ENCODE assay signal across 8 mouse cellular contexts in genomic region chr8:119436933-119437332, GRCm38 (mm10). TPM values are rescaled to one million over a fixed set of nuclear protein-coding genes. Genes with fewer than 3 reads are reported as not detected.
DNase-seq lines count a peak whose midpoint lies in the region; ATAC-seq lines count a peak whose summit lies in the region.

No protein-coding gene starts in this region.

- H3K4me1 ChIP-seq in embryonic facial prominence, embryonic 12.5 days: peaks cover 7% of the 10 kb centered on the region; the same call in 1 of the 2 replicates
- H3K4me1 ChIP-seq in liver, embryonic 11.5 days (replicated peaks; ENCODE audit: control insufficient read depth, insufficient read depth, low read length): peaks cover 10% of the 10 kb centered on the region; the same call in 1 of the 2 replicates
- peaks cover 7% of the 10 kb centered on the region; the same call in 1 of the 2 replicates for H3K4me1 ChIP-seq in hindbrain, embryonic 14.5 days (replicated peaks; ENCODE audit: control insufficient read depth, insufficient read depth, low read length)
- peaks cover 9% of the 10 kb centered on the region for H3K4me1 ChIP-seq in hindbrain, embryonic 16.5 days (ENCODE audit: control insufficient read depth, insufficient read depth, low read depth, low read length)

- H3K4me2 ChIP-seq in embryonic facial prominence, embryonic 12.5 days (replicated peaks): 0 out of 2 replicates have a peak overlapping the region, but pooled peaks have one; percentile 10
- peak overlapping the region; percentile 57 for H3K4me2 ChIP-seq in liver, embryonic 11.5 days
- H3K4me2 ChIP-seq in hindbrain, embryonic 14.5 days (replicated peaks): no peak overlapping the region
- H3K4me2 ChIP-seq in hindbrain, embryonic 16.5 days (ENCODE audit: low read length): no peak overlapping the region

- WGBS in embryonic facial prominence, embryonic 12.5 days: 15% methylated on average over 9 of the region's 9 CpGs
- WGBS in liver, embryonic 11.5 days: 12% methylated on average over 9 of the region's 9 CpGs
- WGBS in hindbrain, embryonic 14.5 days: 17% methylated on average over 9 of the region's 9 CpGs
- WGBS in hindbrain, embryonic 16.5 days: 14% methylated on average over 9 of the region's 9 CpGs

- no peaks in the 10 kb centered on the region for H3K36me3 ChIP-seq in embryonic facial prominence, embryonic 12.5 days
- no peaks in the 10 kb centered on the region for H3K36me3 ChIP-seq in liver, embryonic 11.5 days (ENCODE audit: control insufficient read depth, insufficient read depth, low read length)
- no peaks in the 10 kb centered on the region for H3K36me3 ChIP-seq in hindbrain, embryonic 14.5 days (replicated peaks; ENCODE audit: control insufficient read depth, insufficient read depth)
- no peaks in the 10 kb centered on the region for H3K36me3 ChIP-seq in hindbrain, embryonic 16.5 days (ENCODE audit: control insufficient read depth, insufficient read depth, low read length)

- no peak overlapping the region for H3K4me3 ChIP-seq in embryonic facial prominence, embryonic 12.5 days
- peak overlapping the region; percentile 50 for H3K4me3 ChIP-seq in liver, embryonic 11.5 days (ENCODE audit: low read depth, low read length)
- H3K4me3 ChIP-seq in hindbrain, embryonic 14.5 days (replicated peaks; ENCODE audit: low read length): no peak overlapping the region
- H3K4me3 ChIP-seq in hindbrain, embryonic 16.5 days (ENCODE audit: low read length): no peak overlapping the region

- DNase-seq in MN1 (ENCODE audit: low spot score): peak; percentile 73
- DNase-seq in heart, postnatal 36 days: peak; percentile 85 to 87
- DNase-seq in liver, embryonic 11.5 days (ENCODE audit: low spot score): peak; percentile 67
- DNase-seq in retina, postnatal 1 day: peak; percentile 44
- no peak for DNase-seq in cerebellum, postnatal 4 days (ENCODE audit: low spot score in 2 of 2)
- no peak for DNase-seq in hindbrain, embryonic 14.5 days (ENCODE audit: low spot score)

- no peak overlapping the region for H3K9ac ChIP-seq in embryonic facial prominence, embryonic 12.5 days
- H3K9ac ChIP-seq in liver, embryonic 11.5 days (ENCODE audit: low read depth, low read length): peak overlapping the region; percentile 45
- no peak overlapping the region for H3K9ac ChIP-seq in hindbrain, embryonic 14.5 days
- no peak overlapping the region for H3K9ac ChIP-seq in hindbrain, embryonic 16.5 days (ENCODE audit: low read depth, low read length)

- H3K27ac ChIP-seq in embryonic facial prominence, embryonic 12.5 days: no peak overlapping the region
- H3K27ac ChIP-seq in liver, embryonic 11.5 days (ENCODE audit: low read depth, low read length): no peak overlapping the region
- H3K27ac ChIP-seq in hindbrain, embryonic 14.5 days: no peak overlapping the region
- H3K27ac ChIP-seq in hindbrain, embryonic 16.5 days (ENCODE audit: low read depth, low read length): no peak overlapping the region

- H3K27me3 ChIP-seq in embryonic facial prominence, embryonic 12.5 days: no peaks in the 10 kb centered on the region
- no peaks in the 10 kb centered on the region; the same call in 1 of the 2 replicates for H3K27me3 ChIP-seq in liver, embryonic 11.5 days (replicated peaks; ENCODE audit: control insufficient read depth, insufficient read depth, low read length)
- H3K27me3 ChIP-seq in hindbrain, embryonic 14.5 days (ENCODE audit: control insufficient read depth, insufficient read depth, low read length): no peaks in the 10 kb centered on the region
- no peaks in the 10 kb centered on the region for H3K27me3 ChIP-seq in hindbrain, embryonic 16.5 days (replicated peaks; ENCODE audit: control insufficient read depth, insufficient read depth, low read length)

- intact Hi-C loops in heart, postnatal 36 days (cut with DNase I): loop anchor here (2.0 kb wide), 1 partner anchor 14 kb away; no protein-coding TSS in a partner anchor

- no peak for ATAC-seq in embryonic facial prominence, embryonic 12.5 days (ENCODE audit: insufficient number of reproducible peaks, insufficient read depth, low FRiP score, low TSS enrichment)
- ATAC-seq in liver, embryonic 11.5 days (replicated peaks; ENCODE audit: low FRiP score): peak; percentile 44
- ATAC-seq in hindbrain, embryonic 14.5 days (ENCODE audit: low FRiP score): no peak
- no peak for ATAC-seq in hindbrain, embryonic 16.5 days

- no peaks in the 10 kb centered on the region for H3K9me3 ChIP-seq in embryonic facial prominence, embryonic 12.5 days
- no peaks in the 10 kb centered on the region for H3K9me3 ChIP-seq in liver, embryonic 11.5 days (ENCODE audit: control insufficient read depth, low read length)
- H3K9me3 ChIP-seq in hindbrain, embryonic 14.5 days (ENCODE audit: control insufficient read depth, low read length): no peaks in the 10 kb centered on the region
- H3K9me3 ChIP-seq in hindbrain, embryonic 16.5 days (ENCODE audit: control insufficient read depth, low read length): no peaks in the 10 kb centered on the region

RNA-seq across cellular contexts. Expression of gene Osgin1, which starts 3.0 kb away (rescaled TPM):
- 0.43 and 0.56 TPM in 2 replicates for polyA plus RNA-seq in embryonic facial prominence, embryonic 12.5 days (2016; fragmentation: Nextera tagmentation; extraction: Ambion mirVana)
- 1 to 10 TPM; 4.6 to 7.4 TPM for total RNA-seq in heart, postnatal 36 days (2021)
- polyA plus RNA-seq in liver, embryonic 11.5 days (2014; fragmentation: Nextera tagmentation; extraction: Ambion mirVana): 15.6 and 17.9 TPM in 2 replicates
- 0.35 and 0.40 TPM in 2 replicates for polyA plus RNA-seq in hindbrain, embryonic 14.5 days (2014; fragmentation: Nextera tagmentation; extraction: Ambion mirVana)
- 0.26 and 0.63 TPM in 2 replicates for polyA plus RNA-seq in hindbrain, embryonic 16.5 days (2015; fragmentation: Nextera tagmentation; extraction: Ambion mirVana)

RNA-seq across cellular contexts. Expression of gene Necab2, which starts 9.6 kb away (rescaled TPM):
- 10.7 and 12.5 TPM in 2 replicates for polyA plus RNA-seq in embryonic facial prominence, embryonic 12.5 days (2016; fragmentation: Nextera tagmentation; extraction: Ambion mirVana)
- not detected for total RNA-seq in heart, postnatal 36 days (2021)
- polyA plus RNA-seq in liver, embryonic 11.5 days (2014; fragmentation: Nextera tagmentation; extraction: Ambion mirVana): 0.95 and 1.1 TPM in 2 replicates
- 44.4 and 50.1 TPM in 2 replicates for polyA plus RNA-seq in hindbrain, embryonic 14.5 days (2014; fragmentation: Nextera tagmentation; extraction: Ambion mirVana)
- 52.2 and 56.9 TPM in 2 replicates for polyA plus RNA-seq in hindbrain, embryonic 16.5 days (2015; fragmentation: Nextera tagmentation; extraction: Ambion mirVana)

RNA-seq across cellular contexts. Expression of gene Mlycd, which starts 42.3 kb away (rescaled TPM):
- 12.5 and 14.7 TPM in 2 replicates for polyA plus RNA-seq in embryonic facial prominence, embryonic 12.5 days (2016; fragmentation: Nextera tagmentation; extraction: Ambion mirVana)
- total RNA-seq in heart, postnatal 36 days (2021): 100 to 1,000 TPM; 124 to 152 TPM
- polyA plus RNA-seq in liver, embryonic 11.5 days (2014; fragmentation: Nextera tagmentation; extraction: Ambion mirVana): 13.7 and 15.0 TPM in 2 replicates
- 17.8 and 20.2 TPM in 2 replicates for polyA plus RNA-seq in hindbrain, embryonic 14.5 days (2014; fragmentation: Nextera tagmentation; extraction: Ambion mirVana)
- 16.1 and 16.5 TPM in 2 replicates for polyA plus RNA-seq in hindbrain, embryonic 16.5 days (2015; fragmentation: Nextera tagmentation; extraction: Ambion mirVana)

Comparison
In these comparisons a context has a peak if more than half of its experiments do, and no peak if none do; other contexts are left out.
1. DNase-seq: peak in MN1 (single experiment), heart, postnatal 36 days (2 of 2), liver, embryonic 11.5 days (single experiment) and retina, postnatal 1 day (single experiment); none in cerebellum, postnatal 4 days (0 of 2) and hindbrain, embryonic 14.5 days (single experiment).
2. H3K4me2 ChIP-seq: peak in embryonic facial prominence, embryonic 12.5 days (single experiment) and liver, embryonic 11.5 days (single experiment); none in hindbrain, embryonic 14.5 days (single experiment) and hindbrain, embryonic 16.5 days (single experiment).
3. RNA of gene Osgin1, which starts 3.0 kb away (polyA plus RNA-seq): 15.6 to 17.9 TPM in liver, embryonic 11.5 days; 0.26 to 0.63 TPM in hindbrain, embryonic 16.5 days, 0.43 to 0.56 TPM in embryonic facial prominence, embryonic 12.5 days and 0.35 to 0.40 TPM in hindbrain, embryonic 14.5 days; every median in the first group is over 10 times any median in the second.